Mouse (Mus musculus): ENCODE measurements around the gene Kat2a.

The Kat2a gene

DNA sequence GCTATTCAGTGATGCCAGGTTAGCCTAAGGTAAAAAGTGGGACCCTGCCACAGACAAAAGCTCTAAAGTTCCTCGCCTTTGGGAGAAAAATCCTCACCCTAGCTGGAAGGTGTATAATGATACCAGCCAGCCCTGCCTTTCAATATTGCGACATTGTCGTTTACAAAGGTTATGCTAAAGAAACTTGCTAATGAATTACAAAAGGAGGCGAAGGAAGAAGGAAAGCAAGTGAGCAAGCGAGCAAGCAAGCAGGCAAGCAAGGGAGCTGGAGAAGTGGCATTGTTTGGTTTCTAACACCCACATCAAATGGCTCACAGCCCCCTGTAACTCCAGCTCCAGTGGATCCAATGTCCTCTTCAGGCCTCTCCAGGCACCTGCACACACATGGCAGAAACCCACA is 29.7 kb downstream of the Kat2a start:
- CTCF ChIA-PET = no interaction called here

DNA sequence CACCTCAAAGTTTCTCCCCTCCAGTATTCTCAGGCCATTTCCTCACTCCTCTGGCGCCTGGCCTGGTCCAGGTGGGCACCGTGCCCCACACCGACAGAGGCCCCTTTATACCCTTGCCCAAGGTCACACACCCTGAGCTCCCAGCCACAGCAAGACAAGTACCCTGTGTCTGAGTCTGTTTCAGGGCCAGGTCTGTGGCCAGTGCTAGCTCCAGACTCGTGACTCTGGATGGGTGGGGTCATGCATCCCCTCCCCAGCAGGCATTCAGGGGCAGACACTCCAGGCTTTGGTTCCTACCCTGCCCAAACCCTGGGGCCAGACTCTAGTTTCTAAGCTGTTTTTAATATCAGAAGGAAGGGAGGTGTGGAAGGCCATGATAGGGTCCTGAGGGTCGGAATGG is 30.4 kb downstream of the Kat2a start:
- CTCF ChIA-PET = no interaction called here

DNA sequence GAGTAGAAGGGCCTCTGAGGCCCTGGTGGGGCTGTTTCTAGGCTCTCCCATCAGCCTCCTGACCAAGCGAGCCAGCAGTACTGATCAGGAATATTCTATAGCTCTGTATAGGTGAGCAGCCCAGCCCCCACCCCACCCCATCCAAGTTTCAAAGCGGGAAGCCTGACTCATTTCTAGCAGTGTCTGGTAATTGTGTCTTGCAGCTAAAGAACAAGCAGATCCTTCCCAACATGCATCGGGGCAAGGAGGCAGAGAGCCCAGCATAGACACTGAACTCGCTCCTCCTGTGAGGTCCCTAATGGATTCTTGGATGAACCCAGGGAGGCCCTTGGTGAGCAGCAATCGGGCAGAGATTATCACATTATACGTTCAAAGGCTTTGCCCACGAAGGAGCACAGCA is 34.5 kb downstream of the Kat2a start:
- CTCF ChIA-PET = no interaction called here

- CTCF ChIA-PET = no interaction called here
Observed at GRCm38 (mm10) chr11:100673169-100673568, 39.1 kb downstream of the Kat2a start.

GRCm38 (mm10) chr11:100671956-100672355 is 40.3 kb downstream of the Kat2a start:
- CTCF ChIA-PET = no interaction called here

DNA sequence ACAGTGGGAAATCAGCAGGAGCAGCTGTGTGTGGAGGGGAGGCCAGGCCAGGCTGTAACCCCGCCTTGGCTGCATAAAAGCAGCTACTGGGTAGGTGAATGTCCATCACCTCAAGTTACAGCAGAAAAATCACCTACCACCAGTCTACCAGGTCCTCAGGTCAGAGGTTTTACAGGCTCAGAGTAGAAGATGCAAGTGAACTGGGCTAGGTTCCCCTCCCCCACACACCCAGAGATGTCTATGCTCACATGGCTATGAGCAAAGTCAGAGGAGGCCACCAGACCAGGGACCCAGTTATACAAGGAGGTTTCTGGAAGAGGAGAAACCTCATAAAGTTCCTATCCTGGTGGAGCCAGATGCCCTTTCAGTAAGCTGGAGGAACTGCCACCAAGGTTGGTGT is 41.2 kb downstream of the Kat2a start:
- CTCF ChIA-PET = interaction anchor here (0.6 kb wide), 1 partner anchor 522 kb away, joined by 3 read pairs; no protein-coding TSS in a partner anchor

- CTCF ChIA-PET = no interaction called here
Observed at GRCm38 (mm10) chr11:100659806-100660205, 52.5 kb downstream of the Kat2a start.

GRCm38 (mm10) chr11:100656458-100656857 is 55.8 kb downstream of the Kat2a start:
- CTCF ChIA-PET = interaction anchor here (0.6 to 0.7 kb wide), 2 partner anchors 37 to 65 kb away, joined by 3 to 7 read pairs; no protein-coding TSS in a partner anchor

DNA sequence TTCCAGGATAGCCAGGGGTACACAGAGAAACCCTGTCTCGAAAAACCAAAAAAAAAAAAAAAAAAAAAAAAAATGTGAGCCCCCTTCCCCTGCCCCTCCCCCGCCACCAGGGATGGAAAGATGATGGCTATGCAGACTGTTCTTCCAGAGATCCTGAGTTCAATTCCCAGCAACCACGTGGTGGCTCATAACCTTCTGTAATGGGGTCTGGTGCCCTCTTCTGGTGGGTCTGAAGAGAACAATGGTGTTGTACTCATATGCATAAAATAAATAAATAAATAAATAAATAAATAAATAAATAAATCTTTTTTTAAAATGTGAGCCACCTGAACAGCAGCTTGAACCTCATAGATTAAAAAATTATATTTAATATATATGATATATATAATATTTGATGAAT is 56.7 kb downstream of the Kat2a start:
- CTCF ChIA-PET = interaction anchor here (0.8 kb wide), 1 partner anchor 9 kb away, joined by 6 read pairs; no protein-coding TSS in a partner anchor
